Comparison of ENCODE assay signal across 9 mouse cellular contexts in genomic region chrX:53166251-53166900, GRCm38 (mm10).
A peak's percentile ranks its signal among the peaks of the same experiment; 100 is the strongest.
DNase-seq lines count a peak whose midpoint lies in the region; ATAC-seq and TF ChIP-seq lines count a peak whose summit lies in the region.
"Had no signal": no experiment of that assay in that cellular context is flagged by ENCODE, and none has a peak within 500 bp of the region (broad histone marks: within the 10 kb centered on the region; RNA-seq: fewer than 3 reads in every experiment).

No protein-coding gene starts in this region.

- 0 out of 2 replicates have a peak, but pooled peaks cover 4% of the 10 kb centered on the region for H3K4me1 ChIP-seq in lung, embryonic 14.5 days (ENCODE audit: insufficient read depth)
- H3K4me1 ChIP-seq in midbrain, embryonic 13.5 days (replicated peaks) = no peaks in the 10 kb centered on the region

- DNase-seq in lung, embryonic 14.5 days = peak; percentile 52
- DNase-seq in lung, adult 18-20 months = no peak
- DNase-seq in heart, adult 11 months = peak; percentile 97
- peak; percentile 6 for DNase-seq in kidney, adult 18-20 months
- DNase-seq in lung, postnatal 10 days = peak; percentile 30
- no peak for DNase-seq in spleen, postnatal 10 days (ENCODE audit: low spot score in 2 of 2)
- DNase-seq in thymus, postnatal 10 days (ENCODE audit: low spot score in 2 of 2) = no peak
- DNase-seq: spleen, adult 18-20 months had no signal

- no peaks in the 10 kb centered on the region for H3K27me3 ChIP-seq in lung, embryonic 14.5 days (ENCODE audit: insufficient read depth, low read length)
- no peaks in the 10 kb centered on the region for H3K27me3 ChIP-seq in midbrain, embryonic 13.5 days

- H3K36me3 ChIP-seq in lung, embryonic 14.5 days (ENCODE audit: insufficient read depth) = no peaks in the 10 kb centered on the region
- H3K36me3 ChIP-seq in midbrain, embryonic 13.5 days = no peaks in the 10 kb centered on the region

- H3K9ac ChIP-seq in lung, embryonic 14.5 days = no peak overlapping the region
- H3K9ac ChIP-seq in midbrain, embryonic 13.5 days (replicated peaks) = no peak overlapping the region

- WGBS in lung, embryonic 14.5 days = 45% methylated on average over 15 of the region's 15 CpGs
- 56% methylated on average over 15 of the region's 15 CpGs for WGBS in midbrain, embryonic 13.5 days

- TF ChIP-seq CTCF in lung, embryonic 14.5 days (IDR thresholded peaks at IDR 0.05; ENCODE audit: low read depth) = no peak

- no peaks in the 10 kb centered on the region for H3K9me3 ChIP-seq in lung, embryonic 14.5 days (ENCODE audit: low read depth, low read length)
- H3K9me3 ChIP-seq in midbrain, embryonic 13.5 days = no peaks in the 10 kb centered on the region

- H3K4me2 ChIP-seq in lung, embryonic 14.5 days = no peak overlapping the region
- no peak overlapping the region for H3K4me2 ChIP-seq in midbrain, embryonic 13.5 days (replicated peaks)

- no peak overlapping the region for H3K4me3 ChIP-seq in lung, embryonic 14.5 days (ENCODE audit: low read depth, low read length)
- H3K4me3 ChIP-seq in midbrain, embryonic 13.5 days (replicated peaks) = no peak overlapping the region

- H3K27ac ChIP-seq in lung, embryonic 14.5 days (ENCODE audit: low read depth) = peak overlapping the region; percentile 78
- H3K27ac ChIP-seq in midbrain, embryonic 13.5 days = no peak overlapping the region

- no peak for ATAC-seq in lung, embryonic 14.5 days (ENCODE audit: insufficient read depth)
- no peak for ATAC-seq in midbrain, embryonic 13.5 days

Comparison
In these comparisons a context has a peak if more than half of its experiments do, and no peak if none do; other contexts are left out.
1. DNase-seq: peak in lung, embryonic 14.5 days (single experiment), heart, adult 11 months (single experiment), kidney, adult 18-20 months (single experiment) and lung, postnatal 10 days (single experiment); none in lung, adult 18-20 months (0 of 2), spleen, postnatal 10 days (0 of 2) and thymus, postnatal 10 days (0 of 2).